Mouse (Mus musculus): ENCODE measurements at regions not wholly inside any gene's neighbourhood (a gene's known extent, or its start where the extent isn't known, plus 50 kb on each side); places are given as distances from the start of the nearest gene placed in this dataset.
A peak's percentile ranks its signal among the peaks of the same experiment; 100 is the strongest.

DNA sequence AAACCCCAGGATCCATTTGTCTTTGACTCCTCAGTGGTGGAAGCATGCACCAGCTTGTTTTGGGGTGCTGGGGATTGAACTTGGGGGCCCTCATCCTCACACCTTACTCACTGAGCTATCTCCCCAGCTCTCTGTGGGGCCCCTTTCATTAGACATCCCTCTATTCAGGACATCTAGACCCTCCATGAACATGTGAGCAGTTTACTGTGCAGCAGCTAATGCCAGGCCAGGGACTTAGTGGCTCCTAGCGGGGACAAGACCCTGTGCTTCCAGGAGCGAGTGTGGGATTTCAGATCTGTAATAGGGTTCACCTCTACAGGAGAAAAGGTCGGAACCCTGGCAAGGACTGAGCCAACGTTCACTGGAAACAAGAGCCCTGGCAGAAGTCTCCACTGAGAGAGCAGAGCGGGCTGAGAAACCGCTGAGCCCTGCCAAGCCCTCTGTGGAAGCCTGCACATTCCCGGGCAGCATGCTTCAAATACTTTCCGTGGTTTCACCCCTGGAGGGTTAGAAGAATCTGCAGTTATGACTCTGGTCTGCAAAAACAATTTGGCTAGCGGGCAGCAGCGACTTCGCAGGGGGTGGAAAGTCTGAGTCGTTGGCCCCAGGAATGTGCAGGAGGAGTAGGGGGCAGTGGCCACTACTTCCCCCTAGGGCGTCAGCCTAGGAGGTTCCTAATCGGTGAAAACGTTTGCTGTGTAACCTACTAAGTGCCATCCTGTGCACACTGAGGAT is 125.6 kb downstream of the Smad6 start:
- Histone ChIP-seq H3K36me3 (no peaks in the 10 kb centered on the region), H3K4me3 (no peak overlapping the region), H3K9me3 (replicated peaks) (no peaks in the 10 kb centered on the region), H3K4me1 (peaks cover 14% of the 10 kb centered on the region; the same call in 1 of the 2 replicates), H3K27ac (no peak overlapping the region), H3K9ac (no peak overlapping the region), H3K27me3 (replicated peaks) (peaks cover 11% of the 10 kb centered on the region; the same call in 1 of the 2 replicates), H3K4me2 (no peak overlapping the region)
- WGBS (ENCODE audit: insufficient replicate concordance), result 43% methylated on average over 15 of the region's 15 CpGs
- no peak for ATAC-seq

DNA sequence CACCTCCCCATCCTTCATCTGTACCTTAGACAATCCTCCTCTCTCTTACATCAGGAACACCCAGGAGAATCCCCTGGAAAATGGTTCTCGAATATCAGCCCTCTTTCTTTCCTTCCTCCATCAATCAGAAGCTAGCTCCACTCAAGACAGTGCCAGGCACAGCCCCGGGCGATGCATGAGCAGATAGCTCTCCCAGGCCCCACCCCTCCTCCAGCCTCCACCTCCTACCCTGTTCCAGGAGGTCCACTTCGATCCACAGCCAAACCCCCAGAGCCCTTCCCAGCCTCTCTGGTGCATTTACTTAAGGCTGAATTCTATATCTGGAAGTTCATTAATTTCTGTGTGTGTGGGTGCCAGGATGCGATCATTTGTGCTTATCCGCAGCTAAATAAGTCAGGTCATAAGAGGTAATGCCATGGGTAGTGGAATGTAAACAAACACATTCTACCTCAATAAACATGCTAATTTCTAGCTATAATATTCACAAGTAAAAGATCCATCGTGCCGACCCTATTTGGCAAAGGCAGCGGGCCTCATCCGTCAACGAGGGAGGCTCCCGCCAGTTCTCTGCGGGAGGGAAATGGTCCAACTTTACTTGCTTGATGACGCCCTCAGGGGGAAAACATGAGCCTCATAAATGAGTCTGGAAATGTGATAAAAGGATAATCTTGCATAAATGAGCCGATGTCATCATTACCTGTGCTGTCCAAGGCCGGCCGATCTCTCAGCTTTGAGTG is 129.5 kb downstream of the Smad6 start:
- peaks cover 10% of the 10 kb centered on the region; the same call in 1 of the 2 replicates for H3K27me3 ChIP-seq (replicated peaks)
- 69% methylated on average over 17 of the region's 17 CpGs for WGBS (ENCODE audit: insufficient replicate concordance)
- H3K4me3 ChIP-seq, result no peak overlapping the region
- H3K9ac ChIP-seq, result no peak overlapping the region
- no peak for ATAC-seq
- no peaks in the 10 kb centered on the region for H3K36me3 ChIP-seq
- H3K4me1 ChIP-seq, result peaks cover 14% of the 10 kb centered on the region; the same call in 1 of the 2 replicates
- no peak overlapping the region for H3K4me2 ChIP-seq
- H3K27ac ChIP-seq, result no peak overlapping the region
- no peaks in the 10 kb centered on the region for H3K9me3 ChIP-seq (replicated peaks)

DNA sequence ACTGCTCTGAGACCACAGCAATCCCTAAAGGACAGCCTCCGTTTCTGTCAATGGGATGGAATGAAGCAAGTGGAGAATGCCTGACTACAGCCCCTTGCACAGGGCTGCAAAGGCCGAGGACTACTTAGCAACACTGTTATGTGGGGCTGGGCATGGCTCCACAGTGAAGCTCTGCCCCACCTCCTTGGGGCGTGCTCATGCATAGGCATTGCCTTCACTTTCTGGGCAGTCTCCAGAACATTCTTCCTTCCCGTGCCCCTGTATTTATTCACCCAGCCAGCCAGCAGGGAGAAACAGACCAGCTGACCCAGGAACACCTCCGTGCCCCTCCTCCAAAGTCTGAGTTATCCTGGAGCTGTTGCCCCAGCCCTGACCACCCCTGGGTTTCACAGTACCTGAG is 131.1 kb downstream of the Smad6 start:
- Histone ChIP-seq H3K4me3 (no peak overlapping the region), H3K27me3 (replicated peaks) (0 out of 2 replicates have a peak, but pooled peaks cover 2% of the 10 kb centered on the region), H3K27ac (no peak overlapping the region), H3K9me3 (replicated peaks) (no peaks in the 10 kb centered on the region), H3K4me1 (peaks cover 9% of the 10 kb centered on the region; the same call in 1 of the 2 replicates), H3K4me2 (no peak overlapping the region), H3K9ac (no peak overlapping the region), H3K36me3 (no peaks in the 10 kb centered on the region)
- 61% methylated on average over 5 of the region's 5 CpGs for WGBS (ENCODE audit: insufficient replicate concordance)
- ATAC-seq, result no peak

DNA sequence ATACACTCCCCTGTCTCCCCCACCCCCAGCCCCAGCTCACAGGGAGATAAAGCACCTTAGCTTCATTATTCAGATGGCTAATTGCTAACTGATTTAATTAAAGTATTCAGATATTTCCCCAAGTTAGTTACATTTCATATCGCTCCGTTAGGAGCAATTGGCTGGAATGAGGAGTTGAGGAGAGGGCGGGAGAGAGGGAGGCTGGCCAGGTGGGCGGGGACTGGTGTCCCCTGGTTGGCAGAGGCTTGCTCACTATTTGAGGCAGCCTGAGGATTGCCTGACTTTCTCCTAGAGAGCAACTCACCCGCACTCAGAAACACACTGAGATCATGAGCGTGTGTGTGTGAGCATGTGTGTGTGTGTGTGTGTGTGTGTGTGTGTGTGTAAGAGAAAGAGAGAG is 131.8 kb upstream of the Smad3 start:
- H3K27ac ChIP-seq, result no peak overlapping the region
- 68% methylated on average over 6 of the region's 6 CpGs for WGBS (ENCODE audit: insufficient replicate concordance)

DNA sequence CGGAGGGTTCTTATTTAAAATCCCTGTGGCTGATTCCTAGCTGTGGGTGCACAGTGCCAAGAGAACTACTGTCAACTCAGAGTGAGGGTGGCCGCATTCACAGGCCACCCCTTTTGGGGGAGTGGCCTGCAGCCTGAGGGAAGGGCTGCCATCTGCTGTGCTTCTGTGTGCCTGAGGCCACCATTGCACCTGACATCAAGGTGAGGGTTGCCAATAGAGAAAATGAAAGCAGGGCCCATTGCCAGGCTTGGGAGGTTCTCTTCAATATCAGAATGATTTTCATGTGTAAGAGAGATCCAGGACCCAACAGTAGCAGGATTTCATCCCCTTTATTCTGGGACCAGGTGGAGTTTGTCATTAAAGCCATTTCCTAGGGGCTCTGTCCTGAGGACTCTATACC is 127.2 kb upstream of the Smad3 start:
- Histone ChIP-seq H3K9ac (no peak overlapping the region), H3K27me3 (replicated peaks) (no peaks in the 10 kb centered on the region), H3K9me3 (replicated peaks) (no peaks in the 10 kb centered on the region), H3K4me1 (peaks cover 14% of the 10 kb centered on the region), H3K27ac (no peak overlapping the region), H3K4me3 (no peak overlapping the region), H3K36me3 (no peaks in the 10 kb centered on the region), H3K4me2 (no peak overlapping the region)
- ATAC-seq, result no peak
- 63% methylated on average over 2 of the region's 2 CpGs for WGBS (ENCODE audit: insufficient replicate concordance)

More for the DNA sequence above, 131.8 kb upstream of the Smad3 start:
- no peaks in the 10 kb centered on the region for H3K36me3 ChIP-seq
- H3K4me2 ChIP-seq, result no peak overlapping the region
- H3K9me3 ChIP-seq (replicated peaks), result no peaks in the 10 kb centered on the region
- H3K4me3 ChIP-seq, result no peak overlapping the region
- ATAC-seq, result no peak
- H3K27me3 ChIP-seq (replicated peaks), result no peaks in the 10 kb centered on the region
- H3K4me1 ChIP-seq, result no peaks in the 10 kb centered on the region
- no peak overlapping the region for H3K9ac ChIP-seq

DNA sequence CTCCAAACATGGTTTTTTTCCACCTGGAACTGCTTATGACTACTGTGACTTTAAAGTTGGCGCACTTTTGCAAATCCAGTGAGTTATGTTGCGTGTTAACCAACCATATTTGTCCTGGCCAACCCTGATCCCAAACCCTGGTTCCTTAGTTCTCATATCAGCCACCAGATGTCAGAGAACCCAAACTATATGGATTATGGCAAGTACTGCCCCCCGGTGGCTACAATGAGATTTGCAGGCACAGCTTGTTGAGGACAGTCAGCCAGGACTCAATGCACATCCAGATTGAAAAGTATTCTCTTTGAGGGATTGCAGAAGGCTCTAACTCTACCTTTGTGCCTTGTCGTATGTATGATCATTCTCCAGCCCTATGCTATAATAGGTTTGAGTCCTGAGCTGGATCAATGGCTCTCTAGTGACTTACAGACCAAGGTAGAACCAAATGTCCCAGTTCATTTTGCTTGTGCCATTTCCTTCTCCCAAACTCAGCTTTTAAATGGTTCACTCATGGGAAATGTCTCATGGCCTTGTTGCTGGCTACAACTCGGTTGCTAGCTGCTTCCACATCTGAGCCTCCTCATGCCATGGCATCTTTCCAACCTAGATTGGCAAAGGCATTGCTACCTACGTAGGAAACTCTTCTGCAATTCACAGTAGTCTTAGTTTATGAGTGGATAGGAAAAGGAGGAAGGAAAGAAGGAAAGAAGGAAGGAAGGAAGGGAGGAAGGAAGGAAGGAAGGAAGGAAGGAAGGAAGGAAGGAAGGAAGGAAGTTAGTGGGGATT is 126.1 kb upstream of the Smad3 start:
- no peaks in the 10 kb centered on the region for H3K36me3 ChIP-seq
- H3K9ac ChIP-seq, result no peak overlapping the region
- no peaks in the 10 kb centered on the region for H3K9me3 ChIP-seq (replicated peaks)
- H3K27ac ChIP-seq, result no peak overlapping the region
- WGBS (ENCODE audit: insufficient replicate concordance), result 66% methylated on average over 6 of the region's 6 CpGs
- no peak overlapping the region for H3K4me3 ChIP-seq
- no peak for ATAC-seq
- no peaks in the 10 kb centered on the region for H3K27me3 ChIP-seq (replicated peaks)
- peaks cover 19% of the 10 kb centered on the region for H3K4me1 ChIP-seq
- H3K4me2 ChIP-seq, result no peak overlapping the region

DNA sequence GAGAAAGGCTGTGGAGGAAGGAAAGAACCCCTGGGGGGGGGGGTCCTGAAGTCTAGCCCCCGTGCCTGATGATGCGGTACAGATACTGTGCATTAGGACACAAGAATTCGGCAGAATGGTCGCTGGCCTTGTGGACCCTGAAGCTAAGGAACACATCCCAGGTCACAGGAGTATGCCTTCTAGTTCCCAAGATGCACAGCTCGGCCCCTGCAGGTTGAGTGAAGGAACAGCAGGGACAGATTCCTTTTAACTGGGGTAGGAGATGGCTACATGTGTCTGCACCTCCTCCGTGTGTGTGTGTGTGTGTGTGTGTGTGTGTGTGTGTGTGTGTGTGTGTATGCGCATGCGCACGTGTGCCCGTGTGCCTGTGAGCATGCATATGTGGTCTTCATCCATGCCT is 123.9 kb upstream of the Smad3 start:
- H3K4me2 ChIP-seq, result no peak overlapping the region
- no peak for ATAC-seq
- H3K9ac ChIP-seq, result no peak overlapping the region
- H3K4me3 ChIP-seq, result no peak overlapping the region
- WGBS (ENCODE audit: insufficient replicate concordance), result 70% methylated on average over 10 of the region's 10 CpGs
- H3K36me3 ChIP-seq, result no peaks in the 10 kb centered on the region
- H3K4me1 ChIP-seq, result peaks cover 23% of the 10 kb centered on the region
- no peaks in the 10 kb centered on the region for H3K27me3 ChIP-seq (replicated peaks)
- H3K9me3 ChIP-seq (replicated peaks), result no peaks in the 10 kb centered on the region
- H3K27ac ChIP-seq, result no peak overlapping the region

DNA sequence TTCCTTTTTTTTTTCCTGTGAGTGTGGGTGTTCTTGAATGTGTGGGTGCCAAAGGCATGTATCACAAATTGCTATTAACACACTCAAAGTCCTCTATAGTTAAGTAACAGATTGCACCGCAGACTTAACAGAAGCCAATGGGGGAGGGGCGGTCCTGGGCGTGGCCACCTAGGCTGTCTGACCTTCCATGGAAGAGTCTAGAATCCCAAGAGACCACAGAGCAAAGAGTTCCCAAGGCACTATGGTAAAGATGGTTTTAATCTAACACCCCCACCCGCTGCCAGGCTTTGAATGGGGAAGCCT is 123.4 kb upstream of the Smad3 start:
- H3K4me1 ChIP-seq, result peaks cover 23% of the 10 kb centered on the region
- H3K9me3 ChIP-seq (replicated peaks), result no peaks in the 10 kb centered on the region
- H3K4me3 ChIP-seq, result no peak overlapping the region; the same call in 1 of the 2 replicates
- H3K27me3 ChIP-seq (replicated peaks), result no peaks in the 10 kb centered on the region
- H3K9ac ChIP-seq, result no peak overlapping the region
- no peak overlapping the region for H3K27ac ChIP-seq
- H3K4me2 ChIP-seq, result peak overlapping the region; percentile 57
- H3K36me3 ChIP-seq, result no peaks in the 10 kb centered on the region
- ATAC-seq, result no peak
- 40% methylated on average over 4 of the region's 4 CpGs for whole genome bisulfite sequencing (ENCODE audit: insufficient replicate concordance)

DNA sequence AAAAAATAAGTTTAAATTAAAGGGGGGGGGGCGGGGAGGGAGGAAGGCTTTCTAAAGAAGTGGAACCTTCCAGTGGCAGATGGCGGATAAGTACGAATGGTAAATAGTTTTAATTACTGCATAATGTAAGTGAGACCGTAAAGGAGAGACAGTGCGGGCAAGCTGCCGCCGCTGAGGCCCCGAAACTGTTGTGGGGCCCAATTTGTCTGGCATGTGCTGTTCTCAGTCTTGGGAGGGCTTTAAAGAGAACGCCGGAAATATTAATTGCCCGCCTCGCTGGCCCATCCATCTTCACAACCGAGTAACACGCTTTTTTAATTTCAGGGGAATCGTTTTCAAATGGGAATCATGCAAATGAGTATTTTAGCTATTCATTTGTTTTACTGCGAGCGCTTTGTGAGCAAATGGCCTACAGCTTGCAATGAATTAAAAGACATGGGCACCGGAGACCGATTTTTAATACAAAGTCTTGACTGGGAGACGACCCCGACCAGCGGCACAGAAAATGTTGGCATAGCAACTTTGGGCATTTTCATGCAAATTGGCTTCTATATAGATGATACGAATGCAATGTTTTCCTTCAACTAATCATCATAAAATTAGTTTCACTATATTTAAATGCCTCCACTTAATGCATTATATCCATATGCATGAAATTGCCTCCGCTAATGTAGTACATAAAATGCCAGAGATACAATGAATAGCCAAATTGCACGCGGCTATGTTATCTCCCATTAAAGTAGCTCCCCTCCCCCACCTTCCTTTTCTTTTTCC is 122.9 kb upstream of the Smad3 start:
- 34% methylated on average over 26 of the region's 26 CpGs for WGBS (ENCODE audit: insufficient replicate concordance)
- Histone ChIP-seq H3K4me2 (peak overlapping the region; percentile 57), H3K4me3 (peak overlapping the region; percentile 25), H3K27me3 (replicated peaks) (no peaks in the 10 kb centered on the region), H3K36me3 (no peaks in the 10 kb centered on the region), H3K9ac (no peak overlapping the region), H3K9me3 (replicated peaks) (no peaks in the 10 kb centered on the region), H3K27ac (no peak overlapping the region), H3K4me1 (peaks cover 23% of the 10 kb centered on the region)
- ATAC-seq, result no peak

DNA sequence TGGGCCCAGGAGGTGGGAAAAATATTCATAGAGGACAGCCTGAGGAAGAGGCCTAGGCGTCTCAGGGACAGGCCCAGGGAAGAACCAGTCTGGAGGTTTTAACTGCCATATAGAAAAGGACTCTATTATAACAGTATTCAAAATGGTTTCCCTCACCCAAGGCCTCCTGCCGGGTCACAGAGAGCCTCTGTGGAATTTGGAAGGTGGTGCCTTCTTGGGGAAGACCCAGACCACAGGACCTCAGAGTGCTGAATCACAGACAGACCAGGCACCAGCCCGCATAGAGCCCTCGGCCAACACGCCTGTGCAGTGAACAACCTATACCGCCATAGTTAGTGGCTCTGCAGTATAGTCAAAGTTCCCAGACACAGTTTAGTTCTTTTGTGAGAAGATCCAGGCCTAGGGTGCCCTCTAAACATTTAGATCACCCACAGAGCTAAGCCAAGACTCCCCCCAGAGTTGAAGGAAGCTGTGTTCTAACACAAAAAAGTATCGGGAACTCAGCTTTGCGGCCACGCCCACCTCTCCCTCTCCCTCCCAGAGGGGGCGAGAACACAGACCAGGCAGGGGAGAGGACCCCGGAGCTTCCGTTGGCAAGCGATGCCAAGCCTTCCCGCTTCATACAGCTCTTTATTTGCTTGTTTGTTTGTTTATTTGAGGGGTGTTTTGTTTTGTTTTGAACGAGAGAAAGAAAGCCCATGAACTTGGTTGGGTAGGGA is 122.1 kb upstream of the Smad3 start:
- H3K36me3 ChIP-seq, result no peaks in the 10 kb centered on the region
- H3K9me3 ChIP-seq (replicated peaks), result no peaks in the 10 kb centered on the region
- no peak overlapping the region for H3K27ac ChIP-seq
- no peak overlapping the region for H3K9ac ChIP-seq
- peaks cover 23% of the 10 kb centered on the region for H3K4me1 ChIP-seq
- 22% methylated on average over 15 of the region's 15 CpGs for WGBS (ENCODE audit: insufficient replicate concordance)
- H3K27me3 ChIP-seq (replicated peaks), result no peaks in the 10 kb centered on the region
- H3K4me2 ChIP-seq, result peak overlapping the region; percentile 57
- no peak for ATAC-seq
- H3K4me3 ChIP-seq, result peak overlapping the region; percentile 25

DNA sequence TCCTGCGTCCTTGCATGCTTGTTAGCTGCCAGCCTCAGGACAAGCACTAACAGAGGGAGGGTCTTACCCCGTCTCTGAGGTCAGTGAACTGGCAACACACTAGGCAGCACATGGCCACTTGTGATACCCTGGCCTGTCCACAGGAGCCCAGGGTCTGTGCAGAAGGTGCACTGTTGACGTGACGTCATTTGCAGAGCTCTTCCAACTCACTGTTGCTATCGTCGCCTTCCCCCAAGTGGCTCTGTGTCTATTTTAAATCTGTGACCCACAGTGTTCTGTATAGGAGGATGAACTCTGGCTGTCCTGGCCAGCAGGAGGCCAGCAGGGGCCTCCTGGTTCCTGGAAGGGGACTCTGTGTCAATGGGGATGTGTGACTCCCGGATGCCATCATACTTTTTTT is 120.1 kb upstream of the Smad3 start:
- 69% methylated on average over 7 of the region's 7 CpGs for WGBS (ENCODE audit: insufficient replicate concordance)
- no peak overlapping the region for H3K27ac ChIP-seq
- ATAC-seq, result no peak

More for the DNA sequence above, 120.1 kb upstream of the Smad3 start:
- Histone ChIP-seq H3K36me3 (no peaks in the 10 kb centered on the region), H3K4me3 (no peak overlapping the region), H3K4me1 (peaks cover 23% of the 10 kb centered on the region), H3K27me3 (replicated peaks) (no peaks in the 10 kb centered on the region), H3K4me2 (no peak overlapping the region), H3K9me3 (replicated peaks) (no peaks in the 10 kb centered on the region), H3K9ac (no peak overlapping the region)

Data from liver, embryonic 12.5 days (tissue).